Mouse (Mus musculus) spleen, adult 2 months (tissue): Measurements from ENCODE around the gene Mtss1l.

Source experiments
- CTCF ChIP-seq: fragments of 200-500 bp; IDR thresholded peaks from 2 replicates; pipeline ENCODE4 v1.5.1; 2011; ENCODE audit warnings: mild to moderate bottlenecking, inconsistent platforms; ENCODE audit not compliant: insufficient read depth, insufficient read length, insufficient replicate concordance; ENCODE audit errors: extremely low read depth
- POLR2A ChIP-seq: fragments of 200-500 bp; IDR thresholded peaks from 2 replicates; pipeline ENCODE4 v1.6.1; 2011; ENCODE audit warnings: low read depth, low read length, inconsistent platforms

- TF ChIP-seq CTCF (no peak), POLR2A (no peak)
Observed at GRCm38 (mm10) chr8:110697571-110697970, 23.7 kb upstream of the Mtss1l start.
